In genomic region chr1:89656167-89656566, GRCm38 (mm10) we compare ENCODE assay signal across 13 mouse cellular contexts.
DNase-seq lines count a peak whose midpoint lies in the region; ATAC-seq and TF ChIP-seq lines count a peak whose summit lies in the region.
"Had no signal": no experiment of that assay in that cellular context is flagged by ENCODE, and none has a peak within 500 bp of the region (broad histone marks: within the 10 kb centered on the region; RNA-seq: fewer than 3 reads in every experiment).

No protein-coding gene starts in this region.

- H3K36me3 ChIP-seq in heart, embryonic 14.5 days (ENCODE audit: control insufficient read depth, insufficient read depth, low read length) = no peaks in the 10 kb centered on the region
- H3K36me3 ChIP-seq in neural tube, embryonic 13.5 days = no peaks in the 10 kb centered on the region
- no peaks in the 10 kb centered on the region for H3K36me3 ChIP-seq in neural tube, embryonic 15.5 days
- H3K36me3 ChIP-seq: embryonic facial prominence, embryonic 13.5 days had no signal

- H3K4me1 ChIP-seq in heart, embryonic 14.5 days (ENCODE audit: control insufficient read depth in 2 of 2, insufficient read depth in 2 of 2, low read length in 2 of 2) = peaks cover 9 to 18% of the 10 kb centered on the region in 2 experiments
- peaks cover 38% of the 10 kb centered on the region for H3K4me1 ChIP-seq in neural tube, embryonic 13.5 days (replicated peaks)
- H3K4me1 ChIP-seq in neural tube, embryonic 15.5 days = peaks cover 15% of the 10 kb centered on the region

- 78% methylated on average over 3 of the region's 3 CpGs for WGBS in heart, embryonic 14.5 days
- 79% methylated on average over 3 of the region's 3 CpGs for WGBS in neural tube, embryonic 13.5 days
- WGBS in neural tube, embryonic 15.5 days = 70% methylated on average over 3 of the region's 3 CpGs

- H3K4me2 ChIP-seq in heart, embryonic 14.5 days (ENCODE audit: low read length) = peak overlapping the region; percentile 64
- no peak overlapping the region for H3K4me2 ChIP-seq in neural tube, embryonic 13.5 days
- no peak overlapping the region for H3K4me2 ChIP-seq in neural tube, embryonic 15.5 days
- H3K4me2 ChIP-seq: embryonic facial prominence, embryonic 13.5 days; liver, embryonic 11.5 days; midbrain, embryonic 11.5 days had no signal

- TF ChIP-seq CTCF in layer of hippocampus, adult 2 months (conservative IDR thresholded peaks at IDR 0.05) = no peak

- intact Hi-C loops in heart, postnatal 36 days (cut with DNase I) = no loop called here

- ATAC-seq in heart, embryonic 14.5 days (ENCODE audit: insufficient number of reproducible peaks, insufficient read depth, low FRiP score, low read depth) = no peak
- ATAC-seq in neural tube, embryonic 13.5 days (ENCODE audit: low read depth) = 0 out of 2 replicates have a peak, but pooled peaks have one; percentile 36
- no peak for ATAC-seq in neural tube, embryonic 15.5 days (ENCODE audit: low FRiP score)

- H3K4me3 ChIP-seq in heart, embryonic 14.5 days (ENCODE audit: control insufficient read depth in 1 of 2, insufficient read depth in 1 of 2, low read depth in 1 of 2, low read length in 2 of 2) = no peak overlapping the region
- H3K4me3 ChIP-seq in layer of hippocampus, adult 2 months = no peak overlapping the region
- no peak overlapping the region for H3K4me3 ChIP-seq in neural tube, embryonic 13.5 days
- no peak overlapping the region for H3K4me3 ChIP-seq in neural tube, embryonic 15.5 days (replicated peaks)
- H3K4me3 ChIP-seq: embryonic facial prominence, embryonic 13.5 days had no signal

- H3K27me3 ChIP-seq in heart, embryonic 14.5 days (ENCODE audit: control insufficient read depth, insufficient read depth, low read length) = no peaks in the 10 kb centered on the region
- no peaks in the 10 kb centered on the region for H3K27me3 ChIP-seq in neural tube, embryonic 13.5 days
- no peaks in the 10 kb centered on the region for H3K27me3 ChIP-seq in neural tube, embryonic 15.5 days (replicated peaks)
- H3K27me3 ChIP-seq: embryonic facial prominence, embryonic 13.5 days had no signal

- H3K9me3 ChIP-seq in heart, embryonic 14.5 days (ENCODE audit: control insufficient read depth, low read length) = no peaks in the 10 kb centered on the region
- H3K9me3 ChIP-seq in neural tube, embryonic 13.5 days = no peaks in the 10 kb centered on the region
- no peaks in the 10 kb centered on the region for H3K9me3 ChIP-seq in neural tube, embryonic 15.5 days (replicated peaks)
- H3K9me3 ChIP-seq: embryonic facial prominence, embryonic 13.5 days had no signal

- no peak overlapping the region for H3K9ac ChIP-seq in heart, embryonic 14.5 days (ENCODE audit: low read length)
- peak overlapping the region; percentile 22; the same call in 1 of the 2 replicates for H3K9ac ChIP-seq in neural tube, embryonic 13.5 days
- H3K9ac ChIP-seq in neural tube, embryonic 15.5 days (replicated peaks) = no peak overlapping the region
- H3K9ac ChIP-seq: embryonic facial prominence, embryonic 13.5 days had no signal

- peak overlapping the region; percentile 78 to 81 for H3K27ac ChIP-seq in heart, embryonic 14.5 days (replicated peaks in 1 of 2; ENCODE audit: control insufficient read depth in 1 of 2, insufficient read depth in 1 of 2, low read depth in 2 of 2, low read length in 2 of 2)
- peak overlapping the region; percentile 64; the same call in 1 of the 2 replicates for H3K27ac ChIP-seq in layer of hippocampus, adult 2 months
- H3K27ac ChIP-seq in neural tube, embryonic 13.5 days (replicated peaks) = peak overlapping the region; percentile 39
- peak overlapping the region; percentile 4; the same call in 1 of the 2 replicates for H3K27ac ChIP-seq in neural tube, embryonic 15.5 days (replicated peaks)
- H3K27ac ChIP-seq: embryonic facial prominence, embryonic 13.5 days; kidney, postnatal 0 days had no signal

- DNase-seq in heart, postnatal 36 days = no peak
- DNase-seq in layer of hippocampus, adult 2 months (ENCODE audit: low spot score in 2 of 2) = no peak
- no peak for DNase-seq in layer of hippocampus, adult 9-11 months
- no peak for DNase-seq in neural tube, embryonic 10.5 days (ENCODE audit: extremely low spot score, low spot score)
- DNase-seq in frontal cortex, postnatal 10 days (ENCODE audit: low spot score in 2 of 2) = no peak
- DNase-seq: kidney, adult 18-20 months had no signal

Comparison
In these comparisons a context has a peak if more than half of its experiments do, and no peak if none do; other contexts are left out.
1. H3K27ac ChIP-seq: peak in every context shown above with its lines; median percentile 80 in heart, embryonic 14.5 days; 64 in layer of hippocampus, adult 2 months; 39 in neural tube, embryonic 13.5 days; 4 in neural tube, embryonic 15.5 days.